Mouse (Mus musculus) T-cell, adult 2 months (primary cell): ENCODE results near the gene Cyp8b1.

Source experiments
- DNase-seq: peaks from one replicate; pipeline ENCODE4 v3.0.0; 2022; ENCODE audit warnings: low spot score

Gene Cyp8b1

GRCm38 (mm10) chr9:121916102-121916501 is at the start of gene Cyp8b1:
Gene Cyp8b1, minus strand, starts transcription at chr9:121916305.
- DNase-seq = no peak

- no peak for DNase-seq
These were observed 48.8 kb upstream of the Cyp8b1 start for GRCm38 (mm10) chr9:121964941-121965340.

- DNase-seq = no peak
These were observed 44.0 kb upstream of the Cyp8b1 start for GRCm38 (mm10) chr9:121959966-121960635.

- no peak for DNase-seq
These were observed 36.5 kb upstream of the Cyp8b1 start for GRCm38 (mm10) chr9:121952596-121952995.

- no peak for DNase-seq
These were observed 35.0 kb upstream of the Cyp8b1 start for GRCm38 (mm10) chr9:121951114-121951423.

GRCm38 (mm10) chr9:121950418-121951113 is 34.5 kb upstream of the Cyp8b1 start, which contains the start of gene Fam198a:
Gene Fam198a, plus strand, starts transcription at chr9:121950988.
- no peak for DNase-seq

GRCm38 (mm10) chr9:121948431-121948830 is 32.3 kb upstream of the Cyp8b1 start:
- DNase-seq = no peak

- DNase-seq = no peak
These were observed 31.7 kb upstream of the Cyp8b1 start for GRCm38 (mm10) chr9:121947784-121948183.

- DNase-seq = no peak
These were observed 27.5 kb upstream of the Cyp8b1 start for GRCm38 (mm10) chr9:121943628-121944027.

- DNase-seq = no peak
These were observed 26.9 kb upstream of the Cyp8b1 start for GRCm38 (mm10) chr9:121943005-121943404.

GRCm38 (mm10) chr9:121937944-121938355 is 21.8 kb upstream of the Cyp8b1 start:
- DNase-seq = peak; percentile 5

- DNase-seq = peak; percentile 39
These were observed 21.4 kb upstream of the Cyp8b1 start for GRCm38 (mm10) chr9:121937451-121937864.

- DNase-seq = no peak
These were observed 20.8 kb upstream of the Cyp8b1 start for GRCm38 (mm10) chr9:121936952-121937351.

GRCm38 (mm10) chr9:121934856-121935255 is 18.8 kb upstream of the Cyp8b1 start:
- no peak for DNase-seq

GRCm38 (mm10) chr9:121928498-121928897 is 12.4 kb upstream of the Cyp8b1 start:
- peak; percentile 32 for DNase-seq

- DNase-seq = no peak
These were observed 11.6 kb upstream of the Cyp8b1 start for GRCm38 (mm10) chr9:121927721-121928120.

- peak; percentile 3 for DNase-seq
These were observed 10.7 kb upstream of the Cyp8b1 start for GRCm38 (mm10) chr9:121926634-121927405.

- DNase-seq = no peak
These were observed 9.9 kb upstream of the Cyp8b1 start for GRCm38 (mm10) chr9:121925959-121926358.

GRCm38 (mm10) chr9:121924901-121925560 is 8.9 kb upstream of the Cyp8b1 start:
- DNase-seq = no peak

- DNase-seq = no peak
These were observed 7.8 kb upstream of the Cyp8b1 start for GRCm38 (mm10) chr9:121923906-121924305.

GRCm38 (mm10) chr9:121923443-121923842 is 7.3 kb upstream of the Cyp8b1 start:
- DNase-seq = no peak

- no peak for DNase-seq
These were observed 3.0 kb upstream of the Cyp8b1 start for GRCm38 (mm10) chr9:121919027-121919501.
